Mouse (Mus musculus) urinary bladder, postnatal 4 days (tissue): Measurements from ENCODE around the gene Mroh8.

ENCODE experiments used
- DNase-seq, 2 experiments: peaks; one replicate each; pipeline ENCODE4 v3.0.0; 2021 to 2022; ENCODE audit warnings: low spot score in 2 of 2

The Mroh8 gene

GRCm38 (mm10) chr2:157279416-157279800 lies at the start of gene Mroh8:
Mroh8 (minus strand) TSS chr2:157279549.
- DNase-seq = no peak

- DNase-seq = no peak
Measured at GRCm38 (mm10) chr2:157328570-157328969, 49.2 kb upstream of the Mroh8 start.

- DNase-seq = no peak
Measured at GRCm38 (mm10) chr2:157328106-157328505, 48.8 kb upstream of the Mroh8 start.

- no peak for DNase-seq
Measured at GRCm38 (mm10) chr2:157325238-157325637, 45.9 kb upstream of the Mroh8 start.

GRCm38 (mm10) chr2:157322029-157322766 lies 42.8 kb upstream of the Mroh8 start:
- DNase-seq = no peak

- DNase-seq = no peak
Measured at GRCm38 (mm10) chr2:157320886-157321285, 41.5 kb upstream of the Mroh8 start.

GRCm38 (mm10) chr2:157320135-157320534 lies 40.8 kb upstream of the Mroh8 start:
- DNase-seq = no peak

- DNase-seq = no peak
Measured at GRCm38 (mm10) chr2:157317220-157317619, 37.9 kb upstream of the Mroh8 start.

- DNase-seq = no peak
Measured at GRCm38 (mm10) chr2:157316358-157316933, 37.1 kb upstream of the Mroh8 start.

GRCm38 (mm10) chr2:157315486-157315885 lies 36.1 kb upstream of the Mroh8 start:
- no peak for DNase-seq

- no peak for DNase-seq
Measured at GRCm38 (mm10) chr2:157314310-157314709, 35.0 kb upstream of the Mroh8 start.

GRCm38 (mm10) chr2:157313718-157314117 lies 34.4 kb upstream of the Mroh8 start:
- DNase-seq = no peak

GRCm38 (mm10) chr2:157310963-157311637 lies 31.8 kb upstream of the Mroh8 start:
- DNase-seq = no peak

- DNase-seq = no peak
Measured at GRCm38 (mm10) chr2:157309611-157310010, 30.3 kb upstream of the Mroh8 start.

- no peak for DNase-seq
Measured at GRCm38 (mm10) chr2:157308273-157308917, 29.0 kb upstream of the Mroh8 start.

GRCm38 (mm10) chr2:157307715-157308265 lies 28.4 kb upstream of the Mroh8 start:
- no peak for DNase-seq

GRCm38 (mm10) chr2:157306091-157307032 lies 27.0 kb upstream of the Mroh8 start:
- DNase-seq = no peak

GRCm38 (mm10) chr2:157303096-157303495 lies 23.7 kb upstream of the Mroh8 start:
- DNase-seq = no peak

GRCm38 (mm10) chr2:157300051-157300450 lies 20.7 kb upstream of the Mroh8 start:
- DNase-seq = no peak

- DNase-seq = no peak
Measured at GRCm38 (mm10) chr2:157296105-157296689, 16.8 kb upstream of the Mroh8 start.

- peak; percentile 62 to 87 for DNase-seq
Measured at GRCm38 (mm10) chr2:157292093-157292492, 12.7 kb upstream of the Mroh8 start.
